ENCODE assay signal across 18 mouse cellular contexts in genomic region chr15:81561996-81562395, GRCm38 (mm10).
"Had no signal": no experiment of that assay in that cellular context is flagged by ENCODE, and none has a peak within 500 bp of the region (broad histone marks: within the 10 kb centered on the region; RNA-seq: fewer than 3 reads in every experiment).

No protein-coding gene starts in this region.

- H3K27me3 ChIP-seq: kidney, embryonic 15.5 days; limb, embryonic 12.5 days; limb, embryonic 15.5 days; lung, embryonic 15.5 days; midbrain, embryonic 13.5 days; neural tube, embryonic 12.5 days; neural tube, embryonic 15.5 days; stomach, embryonic 15.5 days had no signal

- ATAC-seq: midbrain, embryonic 13.5 days had no signal

- DNase-seq: layer of hippocampus, postnatal 36 days; left cerebral cortex, postnatal 4 days; right cerebral cortex, adult 18-20 months; right cerebral cortex, postnatal 14 days; right cerebral cortex, postnatal 4 days had no signal

- H3K36me3 ChIP-seq: kidney, embryonic 15.5 days; limb, embryonic 12.5 days; limb, embryonic 15.5 days; lung, embryonic 15.5 days; midbrain, embryonic 10.5 days; midbrain, embryonic 13.5 days; neural tube, embryonic 12.5 days; neural tube, embryonic 15.5 days; stomach, embryonic 15.5 days had no signal

- H3K4me2 ChIP-seq: kidney, embryonic 15.5 days; limb, embryonic 12.5 days; limb, embryonic 15.5 days; liver, embryonic 11.5 days; lung, embryonic 15.5 days; midbrain, embryonic 13.5 days; neural tube, embryonic 12.5 days; neural tube, embryonic 15.5 days; stomach, embryonic 15.5 days had no signal

- H3K9me3 ChIP-seq: kidney, embryonic 15.5 days; limb, embryonic 12.5 days; limb, embryonic 15.5 days; lung, embryonic 15.5 days; midbrain, embryonic 10.5 days; midbrain, embryonic 13.5 days; neural tube, embryonic 12.5 days; neural tube, embryonic 15.5 days; stomach, embryonic 15.5 days had no signal

- H3K9ac ChIP-seq: kidney, embryonic 15.5 days; limb, embryonic 12.5 days; limb, embryonic 15.5 days; liver, embryonic 14.5 days; liver, postnatal 0 days; lung, embryonic 15.5 days; midbrain, embryonic 13.5 days; neural tube, embryonic 12.5 days; neural tube, embryonic 15.5 days; stomach, embryonic 15.5 days had no signal

- H3K4me3 ChIP-seq: kidney, embryonic 15.5 days; limb, embryonic 12.5 days; limb, embryonic 15.5 days; lung, embryonic 15.5 days; megakaryocyte, embryonic 14.5 days; midbrain, embryonic 10.5 days; midbrain, embryonic 13.5 days; neural tube, embryonic 12.5 days; neural tube, embryonic 15.5 days; stomach, embryonic 15.5 days had no signal

- H3K27ac ChIP-seq: kidney, embryonic 15.5 days; limb, embryonic 12.5 days; limb, embryonic 15.5 days; liver, embryonic 14.5 days; lung, embryonic 15.5 days; neural tube, embryonic 12.5 days; neural tube, embryonic 15.5 days; stomach, embryonic 15.5 days had no signal

- H3K4me1 ChIP-seq: kidney, embryonic 15.5 days; limb, embryonic 12.5 days; limb, embryonic 15.5 days; lung, embryonic 15.5 days; midbrain, embryonic 10.5 days; midbrain, embryonic 13.5 days; neural tube, embryonic 12.5 days; neural tube, embryonic 15.5 days; stomach, embryonic 15.5 days had no signal
